Mouse (Mus musculus) thymus, postnatal 14 days (tissue): ENCODE measurements around the gene 3110082I17Rik.
A peak's percentile ranks its signal among the peaks of the same experiment; 100 is the strongest.
"Not testable (repeated sequence)": the region's sequence is repeated elsewhere in the genome, so short reads cannot be mapped to it uniquely, and the experiment has no call there.

Source experiments
- DNase-seq: peaks from one replicate; pipeline ENCODE4 v3.0.0; 2021

3110082I17Rik gene

DNA sequence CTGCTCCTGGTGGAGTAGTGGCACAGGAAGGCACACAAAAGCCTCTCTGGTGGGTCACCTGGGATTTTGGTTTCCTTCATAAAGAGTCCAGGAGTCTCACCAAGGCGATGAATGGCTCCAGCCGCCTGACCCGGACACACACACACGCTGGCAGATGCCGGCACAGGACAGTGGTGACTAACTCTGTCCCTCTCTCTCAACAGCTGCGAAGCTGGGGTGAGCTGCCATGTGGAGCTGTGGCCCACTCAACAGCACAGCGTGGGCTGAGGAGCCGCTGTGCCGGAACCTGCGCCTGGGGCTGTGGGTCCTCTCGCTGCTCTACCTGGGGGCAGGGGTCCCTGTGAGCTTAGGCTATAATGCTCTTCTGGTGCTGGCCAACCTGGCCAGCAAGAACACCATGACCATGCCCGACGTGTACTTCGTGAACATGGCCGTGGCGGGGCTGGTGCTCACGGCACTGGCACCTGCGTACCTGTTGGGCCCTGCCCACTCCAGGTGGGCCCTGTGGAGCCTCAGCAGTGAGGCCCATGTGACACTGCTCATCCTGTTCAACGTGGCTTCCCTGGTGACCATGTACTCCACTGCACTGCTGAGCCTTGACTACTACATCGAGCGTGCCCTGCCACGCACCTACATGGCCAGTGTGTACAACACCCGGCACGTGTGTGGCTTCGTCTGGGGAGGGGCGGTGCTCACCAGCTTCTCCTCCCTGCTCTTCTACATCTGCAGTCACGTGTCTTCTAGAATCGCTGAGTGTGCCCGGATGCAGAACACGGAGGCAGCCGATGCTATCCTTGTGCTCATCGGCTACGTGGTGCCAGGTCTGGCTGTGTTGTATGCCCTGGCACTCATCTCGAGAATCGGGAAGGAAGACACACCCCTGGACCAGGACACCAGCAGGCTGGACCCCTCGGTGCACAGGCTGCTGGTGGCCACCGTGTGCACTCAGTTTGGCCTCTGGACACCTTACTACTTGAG, 67.8 kb downstream of the 3110082I17Rik start:
- no peak for DNase-seq

DNA sequence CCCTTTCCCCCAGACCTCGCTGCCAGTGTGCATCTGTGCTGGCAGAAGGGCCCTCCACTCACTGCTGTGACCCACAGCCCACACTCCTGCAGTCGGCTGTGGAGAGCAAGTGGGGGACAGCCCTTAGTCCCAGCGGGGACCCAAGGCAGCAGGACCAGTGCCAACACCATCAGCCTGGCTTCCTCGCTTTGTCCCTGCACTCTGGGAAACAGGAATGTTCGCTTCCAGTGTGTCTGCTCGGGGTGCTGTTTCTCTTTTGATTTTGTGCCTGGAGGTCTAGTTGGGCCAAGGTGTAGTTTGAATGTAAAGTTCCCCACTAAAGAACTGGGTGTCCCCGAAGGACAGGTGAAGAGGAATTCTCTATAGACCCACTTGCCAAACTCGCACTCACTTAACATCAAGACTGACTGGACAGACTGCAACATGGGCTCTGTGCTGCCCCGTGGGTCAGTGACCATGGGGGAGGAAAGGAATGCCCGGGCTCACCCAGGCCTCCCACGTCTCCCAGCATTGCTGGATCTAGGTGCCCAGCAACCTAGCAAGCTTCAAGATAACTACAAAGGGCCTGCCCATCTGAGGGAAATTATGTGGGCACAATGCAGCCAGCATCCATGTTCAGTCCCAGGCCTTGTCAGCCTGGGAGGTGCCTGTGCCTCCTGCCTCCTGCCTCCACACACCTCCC, 68.9 kb downstream of the 3110082I17Rik start:
- DNase-seq = no peak

DNA sequence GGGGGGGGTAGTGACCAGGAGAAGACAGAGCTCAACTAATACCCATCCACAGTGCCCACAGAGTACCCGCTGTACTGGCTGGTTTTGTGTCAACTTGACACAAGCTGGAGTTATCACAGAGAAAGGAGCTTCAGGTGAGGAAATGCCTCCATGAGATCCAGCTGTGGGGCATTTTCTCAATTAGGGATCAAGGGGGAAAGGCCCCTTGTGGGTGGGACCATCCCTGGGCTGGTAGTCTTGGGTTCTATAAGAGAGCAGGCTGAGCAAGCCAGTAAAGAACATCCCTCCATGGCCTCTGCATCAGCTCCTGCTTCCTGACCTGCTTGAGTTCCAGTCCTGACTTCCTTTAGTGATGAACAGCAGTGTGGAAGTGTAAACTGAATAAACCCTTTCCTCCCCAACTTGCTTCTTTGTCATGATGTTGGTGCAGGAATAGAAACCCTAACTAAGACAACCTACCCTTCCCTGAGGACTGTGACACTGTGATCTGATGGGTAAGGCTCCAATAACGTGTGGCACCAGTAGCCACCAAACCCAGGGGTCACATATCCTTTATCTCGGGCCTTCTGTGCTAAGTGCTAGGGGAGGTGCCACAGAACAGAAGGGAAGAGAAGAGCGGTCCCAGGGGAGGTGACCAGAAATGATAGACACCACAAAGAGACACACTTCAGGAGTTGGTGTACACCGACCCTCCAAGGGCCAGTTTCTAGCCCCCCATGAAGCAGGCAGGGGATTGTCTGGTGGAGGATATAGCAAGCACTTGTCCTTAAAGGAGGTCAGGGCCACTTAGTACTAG, 69.8 kb downstream of the 3110082I17Rik start:
- DNase-seq = not testable (repeated sequence)

DNA sequence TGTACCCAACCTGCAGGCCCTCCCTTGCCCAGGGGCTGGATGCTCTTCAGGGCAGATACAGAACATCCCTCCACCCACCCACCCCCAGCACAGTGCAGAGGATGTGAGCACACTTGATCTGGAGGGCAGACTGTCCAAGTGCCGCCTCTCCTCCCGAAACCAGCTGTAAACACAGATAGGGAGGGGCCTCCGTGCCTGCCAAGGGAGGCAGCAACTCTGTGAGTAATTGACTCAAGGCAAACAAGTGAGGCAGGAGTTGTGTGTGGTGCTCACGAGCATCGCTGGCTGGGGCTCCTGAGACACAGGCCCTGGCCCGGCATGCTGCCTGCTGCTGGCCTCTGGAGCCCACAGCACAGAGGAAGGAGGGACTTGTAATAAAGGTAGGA, 70.7 kb downstream of the 3110082I17Rik start:
- DNase-seq = no peak

DNA sequence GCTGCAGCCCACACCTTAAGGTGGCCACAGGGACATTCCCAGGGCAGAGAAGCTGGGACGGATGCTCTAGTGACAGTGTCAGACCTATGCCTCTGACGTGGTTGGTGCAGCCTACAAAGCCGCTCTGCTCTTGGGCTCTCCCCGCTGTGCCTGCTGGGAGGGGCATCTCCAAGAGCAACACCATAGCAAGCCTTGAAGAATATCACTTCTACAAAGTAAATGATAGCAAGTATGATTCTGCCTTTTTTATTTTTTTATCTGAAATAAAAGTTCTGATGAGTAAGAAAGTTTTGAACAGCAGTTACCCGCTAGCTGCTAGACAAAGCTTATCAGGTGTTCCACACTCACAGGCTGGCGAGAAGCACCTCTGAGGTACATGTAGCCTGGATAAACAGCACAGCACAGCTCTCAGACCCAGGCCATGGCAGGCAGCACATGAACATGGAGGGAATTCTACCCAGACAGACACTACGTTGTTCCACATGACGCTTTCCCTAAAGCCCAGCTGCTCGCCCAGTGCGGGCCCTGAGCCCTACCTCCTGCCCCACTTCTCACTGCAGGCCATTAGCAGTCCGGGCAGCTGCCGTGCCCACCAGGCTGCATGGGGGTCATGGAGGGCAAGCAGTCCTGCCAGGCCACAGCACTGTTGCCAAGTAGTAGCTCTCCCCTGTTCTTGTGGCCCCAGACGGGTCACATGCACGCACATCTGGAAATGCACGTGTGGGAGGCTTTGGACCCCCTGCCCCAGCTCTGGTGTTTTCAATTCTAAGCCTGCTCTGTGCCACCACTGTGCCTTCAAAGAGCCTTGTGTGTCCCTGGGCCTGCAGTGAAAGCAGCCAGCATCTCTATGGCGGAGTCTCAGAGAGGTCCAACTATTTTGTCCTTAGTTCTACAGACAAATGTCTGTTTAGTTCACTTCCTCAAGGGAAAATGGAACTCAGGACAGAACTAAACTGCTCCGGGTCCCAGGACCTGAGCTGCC, 71.3 kb downstream of the 3110082I17Rik start:
- DNase-seq = no peak

DNA sequence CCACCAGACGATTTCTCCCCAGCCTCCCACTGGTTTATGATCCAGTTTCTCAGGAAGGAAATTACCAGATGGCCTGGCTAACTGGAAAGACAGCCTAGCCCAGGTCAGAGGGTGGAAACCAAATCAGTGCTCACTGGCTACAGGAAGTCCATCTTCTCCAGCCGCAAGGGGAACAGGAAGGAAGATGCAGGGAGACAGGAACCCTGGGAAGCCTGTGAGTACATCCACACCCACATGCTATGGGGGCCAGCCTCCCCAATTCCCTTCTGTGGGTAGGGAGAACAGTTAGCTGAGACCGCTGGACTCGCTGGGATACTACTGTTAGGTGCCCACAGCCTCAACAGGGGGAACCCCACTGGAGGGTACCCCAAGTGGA, 72.1 kb downstream of the 3110082I17Rik start:
- no peak for DNase-seq

DNA sequence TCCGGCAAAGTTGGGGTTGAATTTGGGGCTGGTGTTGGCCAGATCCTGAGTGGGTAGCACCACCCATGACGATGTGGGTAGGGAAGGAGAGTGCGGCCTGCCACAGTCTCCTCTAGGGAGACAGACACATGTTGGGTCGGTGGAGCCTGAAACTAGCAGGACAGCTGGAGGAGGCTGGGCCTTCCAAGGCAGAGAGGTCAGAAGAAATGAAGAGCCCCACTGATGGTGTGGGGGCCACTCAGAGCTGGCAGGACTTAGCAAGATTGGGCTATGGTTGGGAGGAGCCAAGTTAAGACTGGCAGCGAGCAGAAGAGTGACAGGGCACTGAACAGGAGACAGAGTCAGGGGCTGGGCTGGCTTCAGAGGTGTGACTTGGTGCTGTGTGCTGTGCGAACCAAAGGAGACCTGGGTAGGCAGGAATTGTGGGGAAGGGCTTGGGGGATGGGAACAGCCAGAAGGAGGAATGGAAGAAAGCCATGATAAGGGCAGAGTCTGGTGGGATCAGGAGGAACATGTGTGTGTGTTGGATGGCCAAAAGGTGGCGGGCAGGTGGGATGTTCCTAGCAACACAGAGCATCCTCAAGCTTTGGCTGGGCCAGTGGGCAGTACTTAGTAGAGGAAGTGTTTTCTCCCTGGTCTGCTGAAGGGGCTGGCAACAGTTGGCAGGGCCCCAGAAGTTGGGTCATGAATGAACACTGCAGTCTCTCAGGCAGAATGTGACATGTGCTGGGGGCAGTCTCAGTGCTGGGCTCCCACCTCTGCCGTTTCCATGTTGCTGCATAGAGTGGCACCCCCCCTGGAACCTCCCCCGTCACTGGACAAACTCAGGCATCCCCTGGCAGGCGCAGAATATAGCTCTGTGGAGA, 72.8 kb downstream of the 3110082I17Rik start:
- no peak for DNase-seq

DNA sequence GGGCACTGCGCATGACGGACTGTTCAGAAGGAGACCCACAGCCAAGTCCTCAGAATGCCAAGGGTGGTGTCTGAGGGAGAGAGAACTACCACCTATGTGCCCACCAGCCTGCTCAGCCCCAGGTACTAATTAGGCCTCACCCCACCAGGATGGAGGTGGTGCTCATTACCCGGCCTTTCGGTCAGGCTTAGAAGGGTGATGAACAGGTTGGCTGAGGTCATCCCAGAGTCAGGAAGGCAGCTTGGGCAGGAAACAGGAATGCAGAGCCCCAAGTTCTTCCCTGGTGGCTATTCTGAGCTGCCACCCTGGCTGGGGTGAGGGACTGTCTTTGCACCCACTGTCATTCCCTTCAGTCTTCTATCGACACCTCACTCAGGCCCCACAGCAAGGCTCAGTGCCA, 74.3 kb downstream of the 3110082I17Rik start:
- no peak for DNase-seq

DNA sequence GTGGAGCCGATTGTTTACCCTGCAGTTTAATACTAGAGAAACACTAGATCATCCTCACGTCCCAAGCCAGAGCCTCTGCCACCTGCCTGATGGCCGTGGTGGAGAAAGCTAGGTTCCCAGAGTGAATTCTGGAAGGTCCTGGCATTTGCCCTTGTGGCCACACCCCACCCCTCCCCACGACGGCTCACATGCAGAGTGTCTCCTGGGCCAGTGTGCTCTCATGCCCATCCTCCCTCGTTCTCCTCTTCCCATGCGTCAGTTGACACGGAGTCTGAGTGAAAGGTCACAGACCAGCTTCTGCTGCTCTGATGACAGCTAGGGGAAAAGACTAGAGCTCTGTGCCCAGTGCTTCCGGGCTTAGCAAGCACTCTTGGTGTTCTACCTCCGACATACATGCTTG, 75.8 kb downstream of the 3110082I17Rik start:
- no peak for DNase-seq

DNA sequence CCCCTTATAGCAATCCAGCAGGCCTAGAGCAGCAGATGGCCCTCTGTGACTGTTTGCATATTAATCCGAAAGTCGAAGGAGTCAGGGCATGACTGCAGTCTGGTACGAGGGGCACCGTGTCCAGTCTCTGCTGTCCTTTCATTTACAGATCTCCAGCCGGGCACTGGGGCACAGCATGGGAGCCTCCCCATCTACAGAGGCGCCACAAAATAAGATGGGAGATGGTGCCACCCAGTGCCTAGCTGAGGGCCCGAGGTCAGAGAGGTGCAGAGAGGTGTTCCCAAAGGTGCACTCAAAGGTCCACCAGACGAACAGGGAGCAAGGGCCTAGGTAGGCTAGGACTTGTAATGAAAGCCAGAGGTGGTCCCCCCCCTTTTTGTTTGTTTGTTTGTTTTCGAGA, 77.1 kb downstream of the 3110082I17Rik start:
- DNase-seq = peak; percentile 39

DNA sequence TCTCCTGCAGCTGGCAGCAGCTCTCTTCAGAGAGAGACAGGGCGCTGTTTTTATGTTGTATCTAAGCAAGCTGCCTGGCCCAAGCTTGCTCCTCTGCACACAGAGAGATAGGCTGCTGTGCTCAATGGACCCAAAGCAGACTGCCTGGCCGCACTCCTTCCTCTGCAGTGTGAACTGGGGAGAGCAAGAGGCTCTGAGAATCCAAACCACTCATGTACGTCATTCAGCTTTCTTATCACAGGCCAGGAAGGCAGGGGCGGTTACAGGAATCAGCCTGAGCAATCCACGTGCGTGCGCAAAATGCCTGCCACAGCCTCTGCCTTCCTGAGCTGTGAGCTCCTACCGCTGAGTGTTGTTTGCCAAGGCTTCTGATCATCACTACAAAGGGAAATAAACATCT, 77.6 kb downstream of the 3110082I17Rik start:
- DNase-seq = peak; percentile 70

DNA sequence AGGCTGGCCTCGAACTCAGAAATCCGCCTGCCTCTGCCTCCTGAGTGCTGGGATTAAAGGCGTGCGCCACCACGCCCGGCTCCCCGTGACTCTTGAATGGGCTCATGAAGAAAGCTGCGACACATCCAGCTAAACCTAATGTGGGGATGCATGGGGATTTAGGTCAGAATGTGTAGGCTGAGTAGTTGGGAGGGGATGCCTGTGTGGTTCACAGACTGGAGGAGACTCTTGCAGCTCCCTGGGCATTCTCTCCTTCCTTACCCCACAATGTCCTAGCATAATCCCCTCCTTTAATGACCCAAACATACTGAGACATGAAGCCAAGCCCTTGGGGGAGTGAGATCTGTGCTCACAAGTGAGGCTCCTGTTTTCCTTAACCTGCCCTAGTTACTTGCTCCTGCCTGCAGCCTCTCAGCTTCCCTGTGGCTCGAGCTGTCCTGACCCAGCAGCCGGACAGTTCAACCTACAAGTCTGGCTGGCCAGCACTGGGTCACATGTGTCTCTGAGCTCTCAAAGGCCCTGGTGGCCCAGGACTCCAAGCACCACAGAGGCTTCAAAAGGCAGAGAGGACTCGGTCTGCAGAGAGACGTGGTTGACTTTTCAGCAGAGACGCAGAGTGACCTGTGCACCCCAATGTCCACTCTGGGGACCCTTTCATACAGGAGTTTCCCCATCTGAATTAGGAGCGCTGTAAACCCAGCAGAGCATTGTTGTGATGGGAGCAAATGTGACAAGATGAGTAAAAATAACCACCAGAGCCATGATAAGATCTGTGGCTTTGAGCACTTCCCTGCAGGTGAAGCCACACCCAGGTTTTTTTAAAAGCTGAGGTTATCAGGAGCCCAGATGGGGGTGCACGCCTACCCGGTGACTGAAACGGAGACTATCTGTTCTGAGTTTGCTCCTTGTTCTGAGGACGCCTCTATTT, 78.5 kb downstream of the 3110082I17Rik start:
- DNase-seq = peak; percentile 85

DNA sequence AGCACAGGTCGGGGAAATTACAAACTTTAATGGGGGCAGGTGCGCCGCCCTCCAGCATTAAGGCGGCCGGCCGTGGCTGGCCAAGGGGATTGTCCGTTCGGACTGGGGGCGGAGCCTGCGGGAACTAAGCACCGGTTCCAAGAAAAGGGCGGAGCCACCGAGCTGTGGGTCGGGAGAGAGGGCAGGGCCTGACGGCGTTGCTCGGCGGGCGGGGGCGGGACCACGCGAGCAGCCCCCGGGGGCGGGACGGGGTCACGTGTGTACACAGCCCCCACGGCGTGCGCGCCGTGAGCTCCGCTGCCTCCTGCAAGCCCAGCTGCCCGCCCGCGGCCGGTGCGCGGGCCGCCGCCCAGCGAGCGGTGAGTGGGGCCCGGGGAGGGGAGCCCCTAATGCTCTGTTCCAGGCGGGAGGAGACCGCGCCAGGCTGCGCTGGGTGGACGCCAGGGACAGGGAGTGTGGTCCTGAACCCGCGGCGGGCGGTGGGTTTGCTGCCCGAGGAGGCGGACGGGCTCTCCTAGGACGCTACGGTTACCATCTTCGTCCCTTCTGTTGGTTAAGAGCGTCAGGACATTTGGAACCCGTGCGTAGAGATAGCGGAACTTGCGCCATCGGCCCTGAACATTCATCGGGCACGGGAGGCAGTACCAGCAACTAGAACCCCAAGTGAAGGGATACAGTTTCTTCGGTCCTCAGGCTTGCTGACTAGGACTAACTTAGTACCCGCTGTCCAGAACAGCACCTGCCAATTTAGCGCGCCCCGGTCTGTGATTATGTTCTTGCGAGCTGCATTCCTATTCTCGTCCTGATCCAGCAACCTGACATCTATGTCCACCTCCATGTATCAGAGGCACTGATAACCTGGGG, 79.7 kb downstream of the 3110082I17Rik start:
- peak; percentile 85 for DNase-seq

DNA sequence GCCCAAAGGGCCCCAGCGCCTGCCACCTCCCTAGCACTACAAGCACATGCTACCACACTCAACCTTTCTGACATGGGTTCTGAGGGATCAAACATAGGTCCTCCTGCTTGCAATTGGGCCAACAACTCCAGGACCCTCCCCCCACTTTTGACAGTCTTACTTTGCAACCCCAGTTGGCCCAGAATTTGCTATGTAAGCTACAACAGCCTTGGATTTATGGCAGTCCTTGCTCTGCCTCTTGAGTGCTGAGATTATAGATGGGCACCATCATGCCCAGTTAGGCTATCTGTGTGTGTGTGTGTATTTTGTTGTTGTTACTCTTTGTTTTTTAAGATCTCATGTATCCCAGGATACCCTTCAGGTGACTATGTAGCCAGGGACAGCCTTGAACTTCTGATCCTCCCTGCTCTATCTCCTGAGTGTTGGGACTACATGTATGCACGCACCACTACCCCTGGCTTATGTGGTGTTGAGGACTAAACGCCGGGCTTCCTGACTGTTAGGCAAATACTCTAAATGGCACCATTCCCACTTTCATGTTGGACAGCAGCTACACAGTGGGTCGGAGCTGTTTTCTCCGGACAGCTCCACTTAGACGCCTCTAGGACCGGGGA, 80.4 kb downstream of the 3110082I17Rik start:
- DNase-seq = no peak

DNA sequence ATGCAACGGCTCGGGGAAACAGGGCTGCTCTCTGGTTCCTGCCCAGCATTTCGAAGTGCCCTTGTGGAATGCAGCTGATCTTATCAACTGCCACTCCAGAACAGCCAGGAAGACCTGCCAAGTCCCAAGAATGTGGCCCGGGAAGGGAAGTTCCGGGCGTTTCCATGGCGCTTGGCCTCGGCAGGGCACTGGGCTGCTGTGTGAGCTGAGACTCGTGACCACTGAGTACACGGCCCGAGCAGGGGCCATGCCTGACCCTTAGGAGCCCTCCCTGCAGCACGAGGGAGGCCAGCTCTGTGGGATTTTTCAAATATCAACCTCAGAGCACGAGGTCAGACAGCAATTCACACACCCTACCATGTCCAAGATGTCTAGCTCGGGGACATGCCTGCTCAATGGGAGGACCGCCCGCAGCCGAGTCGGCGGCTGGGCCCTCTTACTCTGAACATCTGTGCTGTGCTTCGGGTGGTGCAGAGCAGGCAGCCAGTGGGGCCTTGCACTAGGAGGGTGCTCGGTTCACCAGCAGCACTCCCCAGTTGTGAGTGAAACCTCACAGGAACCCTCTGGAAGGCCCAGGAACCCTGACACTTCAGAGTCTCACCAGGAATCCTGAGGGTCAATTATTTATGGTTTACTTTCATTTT, 81.2 kb downstream of the 3110082I17Rik start:
- DNase-seq = peak; percentile 68

DNA sequence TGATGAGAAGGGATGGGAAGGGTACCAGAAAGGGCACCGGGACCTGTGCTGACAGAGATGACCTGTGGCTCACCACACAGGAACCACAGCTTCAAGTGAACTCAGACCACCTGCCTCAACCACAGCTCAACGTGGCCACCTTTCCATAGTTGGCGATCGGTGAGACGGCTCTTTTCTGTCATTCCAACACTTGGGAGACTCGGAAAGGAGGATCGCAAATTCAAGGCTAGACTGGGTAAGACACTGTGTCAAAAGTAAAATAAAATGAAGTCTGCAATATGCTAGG, 82.1 kb downstream of the 3110082I17Rik start:
- no peak for DNase-seq

DNA sequence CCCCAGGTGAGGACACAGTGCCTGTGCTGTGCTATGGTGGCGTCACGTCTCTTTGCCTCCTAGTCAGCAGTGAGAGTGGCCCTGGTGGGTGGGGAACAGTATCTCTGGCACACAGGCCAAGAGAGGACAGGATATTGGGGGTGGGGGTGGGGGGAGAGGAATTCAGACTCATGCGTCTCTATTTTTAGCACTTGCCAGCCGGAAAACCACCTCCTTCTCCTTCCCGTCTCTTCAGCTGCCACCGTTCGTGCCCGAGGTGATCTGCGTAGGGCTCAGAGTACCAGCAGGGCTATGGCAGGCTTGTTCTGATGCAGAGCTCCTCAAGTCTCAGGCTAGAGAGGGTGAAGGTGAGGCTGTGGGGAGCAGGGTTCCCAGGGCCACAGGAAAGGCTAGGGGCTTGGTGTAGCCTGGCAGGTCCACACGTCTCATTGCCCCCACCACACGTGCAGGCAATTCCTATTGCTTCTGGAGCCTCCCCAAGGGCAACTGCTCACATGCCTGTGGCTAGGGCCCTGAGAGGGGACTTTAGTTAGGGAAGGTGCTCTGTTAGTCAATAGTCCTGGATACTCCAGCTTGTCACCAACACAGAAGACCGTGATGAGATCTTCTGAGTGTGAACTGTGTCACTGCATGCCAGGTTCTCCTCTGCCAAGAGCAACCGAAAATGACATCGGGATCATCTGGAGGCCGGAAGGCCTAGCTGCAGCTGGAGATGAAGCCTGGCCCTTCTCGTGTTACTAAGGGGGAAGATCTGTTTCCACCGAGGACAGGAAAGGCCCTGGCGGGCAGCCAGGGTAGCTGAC, 82.7 kb downstream of the 3110082I17Rik start, which contains the start of gene Gpr146:
Gene Gpr146 (plus strand): TSS at position 230 of the 803 bp plus-strand sequence.
- DNase-seq = peak; percentile 55
